Mouse (Mus musculus) hindlimb bud, embryonic 11.5 days (tissue): ENCODE measurements around the gene Rnpepl1.
"Not testable (repeated sequence)": the region's sequence is repeated elsewhere in the genome, so short reads cannot be mapped to it uniquely, and the experiment has no call there.

Experiments
- DNase-seq: peaks from one replicate; pipeline ENCODE4 v3.0.0-alpha.2; 2012; ENCODE audit warnings: low read depth, low spot score; ENCODE audit errors: extremely low spot score

Gene Rnpepl1

DNA sequence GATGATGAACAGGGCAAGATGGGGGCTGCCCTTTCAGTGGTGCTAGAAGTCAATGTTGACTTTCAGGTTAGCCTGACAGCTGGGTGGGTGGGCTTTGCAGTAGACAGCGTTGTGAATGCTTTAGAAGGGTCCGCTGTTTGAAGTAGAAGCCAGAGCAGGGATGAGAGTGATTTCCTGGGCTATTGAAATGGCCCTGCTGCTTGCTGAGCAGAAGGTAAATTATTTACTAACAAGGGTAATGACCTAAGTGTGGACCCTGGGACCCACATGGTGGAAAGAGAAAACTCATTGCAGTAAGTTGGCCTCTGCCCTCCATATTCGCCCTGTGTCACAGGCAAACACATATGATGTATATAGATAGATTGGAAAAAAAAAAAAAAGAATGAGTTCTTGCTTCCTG is 25.9 kb downstream of the Rnpepl1 start:
- DNase-seq: no peak

GRCm38 (mm10) chr1:92937797-92938196 is 27.2 kb downstream of the Rnpepl1 start:
- DNase-seq: no peak

DNA sequence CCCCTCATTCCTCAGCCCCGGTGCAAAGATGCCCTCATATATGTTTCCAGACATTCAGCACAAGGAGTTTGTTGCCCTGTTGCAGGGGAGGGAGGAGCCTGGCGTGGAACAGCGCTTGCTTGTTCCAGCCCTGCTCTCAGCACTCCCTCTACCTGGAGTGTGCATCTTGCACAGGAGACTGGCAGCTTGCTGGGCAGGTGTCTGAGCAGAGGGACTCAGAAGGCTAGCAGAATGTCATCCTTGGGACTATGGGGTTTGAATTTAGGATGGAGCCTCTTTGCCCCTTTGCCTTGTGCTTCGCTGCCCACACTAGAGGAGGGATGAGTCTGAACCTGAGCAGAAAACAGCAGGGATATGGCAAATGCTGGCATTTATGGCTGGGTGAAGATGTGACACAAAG is 29.2 kb downstream of the Rnpepl1 start:
- DNase-seq: no peak

GRCm38 (mm10) chr1:92943219-92943989 is 32.8 kb downstream of the Rnpepl1 start:
- no peak for DNase-seq

GRCm38 (mm10) chr1:92947966-92948365 is 37.4 kb downstream of the Rnpepl1 start:
- DNase-seq: no peak

- no peak for DNase-seq
Observed at GRCm38 (mm10) chr1:92949426-92949825, 38.8 kb downstream of the Rnpepl1 start.

- DNase-seq: no peak
Observed at GRCm38 (mm10) chr1:92950607-92951006, 40.0 kb downstream of the Rnpepl1 start, which contains the start of gene Gpr35. Gene Gpr35, plus strand, starts transcription at chr1:92950865.

DNA sequence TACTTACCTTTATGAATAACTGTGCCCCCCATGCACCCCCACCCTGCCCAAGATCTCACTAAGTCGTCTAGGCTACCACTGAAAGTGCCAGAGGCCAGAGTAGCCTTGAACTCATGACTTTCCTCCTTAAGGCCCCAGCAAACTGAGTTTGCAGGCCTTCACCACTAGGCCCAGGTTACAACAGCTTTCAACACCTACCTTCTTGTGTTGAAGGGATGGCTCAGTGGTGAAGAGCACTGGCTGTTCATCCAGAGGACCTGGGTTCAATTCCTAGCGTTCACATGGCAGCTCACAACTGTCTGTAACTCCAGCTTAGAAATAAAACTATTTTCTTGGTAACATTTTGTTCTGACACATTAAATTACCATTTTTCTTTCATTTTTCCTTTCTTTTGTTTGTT is 43.1 kb downstream of the Rnpepl1 start:
- DNase-seq: no peak

- not testable (repeated sequence) for DNase-seq
Observed at GRCm38 (mm10) chr1:92956571-92957335, 46.2 kb downstream of the Rnpepl1 start.

- no peak for DNase-seq
Observed at GRCm38 (mm10) chr1:92958999-92959398, 48.4 kb downstream of the Rnpepl1 start.

- DNase-seq: not testable (repeated sequence)
Observed at GRCm38 (mm10) chr1:92970791-92971190, 60.2 kb downstream of the Rnpepl1 start.

DNA sequence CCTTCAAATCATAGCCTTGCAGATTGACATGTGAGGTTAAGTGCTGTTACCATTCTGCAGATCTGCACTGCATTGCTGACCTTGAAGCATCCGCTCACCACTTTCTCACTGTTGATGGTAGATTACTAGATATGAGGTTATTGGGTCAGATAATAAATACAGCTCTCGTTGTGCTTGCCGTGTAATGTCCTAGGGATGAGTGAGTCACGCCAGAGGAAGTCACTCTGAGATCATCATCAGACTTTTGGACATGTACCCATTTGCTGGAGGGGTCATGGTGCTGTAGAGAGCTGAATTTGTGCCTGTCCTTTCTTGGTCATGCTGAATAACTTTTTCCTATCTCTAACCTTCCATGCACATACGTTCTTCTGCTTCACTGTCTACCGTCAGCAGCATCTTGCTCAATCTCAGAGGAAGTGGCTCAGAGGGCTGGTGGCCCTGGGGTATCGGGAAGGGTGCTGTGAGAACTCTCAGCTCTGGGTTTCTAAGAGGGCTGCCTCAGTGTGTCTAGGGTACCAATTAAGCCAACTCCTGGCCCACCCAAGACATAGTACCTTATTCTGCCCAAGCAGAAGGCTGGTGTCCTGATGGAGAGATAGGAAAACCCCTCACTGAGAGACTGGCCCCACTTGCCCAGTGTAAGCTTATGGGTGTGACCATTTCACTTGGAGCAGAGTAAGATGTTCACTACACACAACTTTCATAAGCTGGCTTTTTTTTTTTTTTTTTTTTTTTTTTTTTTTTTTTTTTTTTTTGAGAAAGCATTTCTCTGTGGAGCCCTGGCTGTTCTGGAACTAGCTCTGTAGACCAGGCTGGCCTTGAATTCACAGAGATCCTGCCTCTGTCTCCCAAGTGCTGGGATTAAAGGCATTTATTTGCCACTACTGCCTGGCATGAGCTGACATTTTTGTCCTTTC is 61.6 kb downstream of the Rnpepl1 start:
- DNase-seq: no peak

DNA sequence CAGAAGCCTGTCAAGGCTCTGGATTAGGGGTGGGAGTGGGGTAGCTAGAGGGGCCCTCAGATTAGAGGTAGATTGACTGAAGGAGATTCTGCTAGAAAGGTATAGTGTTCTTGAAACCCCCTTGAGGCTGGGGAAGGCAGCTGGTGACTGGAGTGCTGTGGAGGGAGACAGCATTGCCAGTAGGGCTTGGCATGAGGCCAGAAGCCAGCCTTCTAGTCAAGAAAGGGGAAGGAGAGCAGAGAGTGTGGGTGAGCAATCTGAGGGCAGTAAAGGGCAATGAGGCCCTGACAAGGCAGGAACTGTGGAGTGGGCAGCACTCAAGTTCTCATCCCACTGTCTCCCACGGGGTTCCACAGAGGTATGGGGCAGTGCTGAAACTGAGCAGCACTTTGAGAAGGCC is 62.3 kb downstream of the Rnpepl1 start:
- no peak for DNase-seq
